Mouse (Mus musculus) gastrocnemius, postnatal 25 days (tissue): ENCODE data around the gene Gm20521. TPM values are rescaled to one million over a fixed set of nuclear protein-coding genes. Genes with fewer than 3 reads are reported as not detected.

Experiments
- DNase-seq: peaks from one replicate; pipeline ENCODE4 v3.0.0; 2022
- long read RNA-seq, 2 experiments: library from polyadenylated mRNA; stranded (forward); transcript quantifications; one replicate each; pipeline ENCODE4 v2.0.0; 2021
- total RNA-seq, 2 experiments: library from RNA; stranded (reverse); gene quantifications; 1 replicate in 1 of 2; 2 replicates in 1 of 2; pipeline ENCODE4 v1.2.3; 2021

Gene Gm20521
- total RNA-seq: 1 to 10 TPM; 1.3 to 2.3 TPM
- long read RNA-seq, experiment 1, partial matches to known transcripts: 4 of 7 reads
- long read RNA-seq, experiment 1, other reads (novel, unspliced or antisense): 3 of 7 reads
- long read RNA-seq, experiment 2, partial matches to known transcripts: 0 of 9 reads
- long read RNA-seq, experiment 2, other reads (novel, unspliced or antisense): 9 of 9 reads

- DNase-seq: peak; percentile 86
Measured at GRCm38 (mm10) chr14:54883154-54884021, at the start of gene Gm20521, which contains the start of gene Bcl2l2. TSS of gene Gm20521 (plus strand) at chr14:54883441. TSS of gene Bcl2l2 (plus strand) at chr14:54883377.

DNA sequence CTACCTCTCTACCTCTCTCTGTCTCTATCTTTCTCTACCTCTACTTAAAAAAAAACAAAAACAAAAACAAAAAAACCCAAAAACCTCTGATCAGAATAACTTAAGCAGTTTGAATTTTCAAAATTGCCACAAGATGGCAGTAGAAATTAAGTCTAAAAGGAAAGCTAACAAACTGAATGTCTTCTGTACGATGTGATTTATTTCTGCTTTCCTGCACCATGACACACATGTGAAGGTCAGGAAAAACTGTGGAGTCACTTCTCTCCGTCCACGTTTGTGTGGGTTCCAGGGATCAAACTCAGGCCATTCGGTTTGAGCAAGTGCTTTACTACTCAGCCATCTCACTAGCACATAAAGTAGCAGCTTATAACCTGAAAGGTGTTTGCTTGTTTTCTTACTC is 39.8 kb upstream of the Gm20521 start:
- no peak for DNase-seq

DNA sequence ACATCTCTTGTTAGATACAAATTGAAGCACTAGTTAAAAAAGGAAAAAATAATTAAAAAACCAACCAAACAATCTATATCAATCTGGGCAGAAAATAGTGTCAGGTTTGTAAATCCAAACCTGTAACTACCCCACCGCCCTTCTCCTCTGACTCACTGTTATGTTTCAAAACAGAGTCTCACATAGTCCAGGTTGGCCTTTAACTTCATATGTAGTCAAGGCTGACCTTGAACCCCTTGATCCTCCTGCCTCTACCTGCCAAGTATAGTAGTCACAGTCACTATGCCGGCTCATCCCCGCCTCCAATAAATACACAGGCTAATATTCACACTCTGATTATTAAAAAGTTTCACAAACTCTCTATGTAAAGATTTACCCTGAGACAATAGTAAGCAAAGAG is 27.5 kb upstream of the Gm20521 start:
- no peak for DNase-seq

DNA sequence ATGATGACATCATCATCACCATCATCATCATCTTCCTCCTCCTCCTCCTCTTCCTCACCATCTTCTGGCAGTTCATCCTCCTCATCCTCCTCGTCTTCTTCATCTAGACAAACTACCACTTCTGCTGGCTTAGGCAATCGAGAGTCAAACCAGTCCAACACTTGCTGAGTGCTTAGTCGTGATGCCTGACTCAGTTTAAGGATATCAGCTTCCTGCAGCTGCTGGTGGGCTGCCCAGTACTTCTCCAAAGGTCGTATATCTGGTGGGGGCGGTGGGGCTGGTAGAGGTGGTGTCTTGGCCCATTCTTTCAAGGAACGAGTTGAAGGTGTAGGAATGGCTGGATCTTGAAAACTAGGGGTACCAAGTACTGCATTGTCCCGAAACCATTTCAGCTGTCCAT is 26.5 kb upstream of the Gm20521 start:
- DNase-seq: no peak

DNA sequence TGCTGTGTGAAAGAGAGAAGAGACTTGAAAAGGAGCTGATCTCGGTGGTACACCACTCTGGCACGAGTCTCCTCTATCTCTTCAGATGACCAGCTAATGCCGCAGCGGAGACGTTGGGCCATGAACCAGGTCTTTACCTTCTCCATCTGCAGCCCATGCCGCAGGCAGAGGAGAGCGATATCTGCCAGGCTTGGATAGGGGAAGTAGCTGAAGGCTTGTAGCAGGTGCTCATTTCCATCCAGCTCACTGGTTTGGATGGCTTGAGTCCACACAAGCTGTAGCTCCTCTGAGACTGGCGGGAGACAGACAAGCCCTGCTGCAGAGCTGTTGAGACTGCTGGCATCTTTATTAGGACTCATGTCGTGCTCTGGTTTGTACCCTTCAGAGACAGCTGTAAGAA is 25.4 kb upstream of the Gm20521 start:
- no peak for DNase-seq

DNA sequence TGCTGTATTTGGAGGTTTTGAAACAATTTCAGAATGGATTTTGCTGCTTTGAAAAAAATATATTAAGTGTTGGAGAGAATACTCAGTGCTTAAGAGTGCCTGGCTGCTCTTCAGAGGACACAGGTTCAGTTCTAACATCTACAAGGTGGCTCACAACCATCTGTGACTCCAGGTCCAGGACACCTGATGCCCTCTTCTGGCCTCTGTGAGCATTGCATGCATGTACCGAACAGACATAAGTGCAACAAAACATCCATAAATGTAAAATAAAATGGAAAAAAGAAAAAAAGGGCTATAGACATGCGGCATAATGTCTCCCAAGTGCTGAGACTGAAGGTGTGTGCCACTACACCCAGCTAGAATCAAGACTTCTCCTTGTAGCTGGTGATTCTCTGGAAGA is 22.7 kb upstream of the Gm20521 start:
- DNase-seq: no peak

- peak; percentile 90 for DNase-seq
Measured at GRCm38 (mm10) chr14:54863501-54864312, 19.5 kb upstream of the Gm20521 start.

DNA sequence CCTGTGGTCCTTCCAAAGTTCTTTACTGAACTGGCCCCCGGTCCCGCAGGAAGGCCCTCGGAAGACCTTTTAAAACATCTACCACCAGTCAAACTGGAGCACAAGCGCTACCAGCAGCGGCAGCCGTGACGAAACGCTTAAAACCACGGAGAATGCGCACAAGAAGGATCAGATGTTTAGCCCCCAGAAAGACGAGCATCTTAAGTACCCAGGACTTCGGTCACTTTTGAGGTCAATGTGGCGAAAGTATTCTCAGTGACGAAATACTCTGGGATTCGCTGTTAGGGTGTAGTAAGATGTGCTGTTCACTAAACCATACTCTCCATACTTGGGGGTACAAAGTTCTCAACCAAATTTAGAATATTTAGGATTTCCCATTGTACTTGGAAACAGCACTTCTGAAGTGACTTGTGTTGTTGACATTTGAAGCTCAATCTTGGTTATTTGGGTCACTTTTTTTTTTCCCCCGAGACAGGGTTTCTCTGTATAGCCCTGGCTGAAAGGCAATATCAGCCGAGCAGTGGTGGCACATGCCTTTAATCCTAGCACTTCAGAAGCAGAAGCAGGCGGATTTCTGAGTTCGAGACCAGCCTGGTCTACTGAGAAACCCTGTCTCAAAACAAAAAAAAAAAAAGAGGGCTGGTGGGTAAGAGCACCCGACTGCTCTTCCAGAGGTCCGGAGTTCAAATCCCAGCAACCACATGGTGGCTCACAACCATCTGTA is 18.8 kb upstream of the Gm20521 start:
- no peak for DNase-seq

- no peak for DNase-seq
Measured at GRCm38 (mm10) chr14:54865626-54866025, 17.6 kb upstream of the Gm20521 start.

DNA sequence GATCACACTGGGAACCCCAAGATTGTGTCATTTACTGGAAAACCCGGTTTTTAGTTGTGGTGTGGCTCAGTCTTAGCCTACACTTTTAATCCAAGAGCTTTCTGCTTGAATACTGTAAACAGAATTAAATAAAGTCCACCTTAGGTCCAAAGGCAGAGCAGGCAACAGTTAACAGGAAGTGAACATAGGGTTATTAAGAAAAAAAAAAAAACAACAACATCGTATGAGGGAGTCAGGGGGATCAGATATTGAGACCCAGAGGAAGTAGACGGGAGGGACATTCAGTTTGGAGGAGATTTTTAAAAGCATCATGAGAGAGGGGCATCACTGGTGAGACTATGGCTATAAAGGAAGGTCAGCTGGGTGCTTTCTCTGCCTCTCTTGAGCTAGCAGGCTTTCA is 17.0 kb upstream of the Gm20521 start:
- no peak for DNase-seq

GRCm38 (mm10) chr14:54866936-54867335 is 16.3 kb upstream of the Gm20521 start:
- no peak for DNase-seq

GRCm38 (mm10) chr14:54868026-54868425 is 15.2 kb upstream of the Gm20521 start:
- no peak for DNase-seq

DNA sequence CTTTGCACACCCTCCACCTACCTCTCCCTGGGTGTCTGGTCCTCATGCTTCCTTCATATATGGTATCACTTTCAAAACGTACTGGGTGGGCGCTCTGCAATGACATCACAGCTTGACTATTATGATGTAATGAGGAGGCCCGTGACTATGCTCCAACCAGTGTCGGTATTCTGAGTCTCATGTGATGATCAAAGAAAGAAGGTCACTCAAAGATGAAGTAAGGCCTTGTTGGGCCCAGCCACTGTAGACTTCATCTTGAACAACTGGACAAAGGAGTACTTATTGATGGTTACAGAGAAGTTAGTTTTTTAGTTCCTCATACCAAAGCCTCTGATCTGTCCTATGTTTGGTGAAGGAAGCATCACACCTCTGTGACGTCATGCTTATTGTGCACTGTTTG is 12.4 kb upstream of the Gm20521 start, which contains the start of gene Homez:
Homez (minus strand) TSS at position 101 of the 400 bp plus-strand sequence.
- DNase-seq: no peak

- no peak for DNase-seq
Measured at GRCm38 (mm10) chr14:54874165-54874564, 9.1 kb upstream of the Gm20521 start.

DNA sequence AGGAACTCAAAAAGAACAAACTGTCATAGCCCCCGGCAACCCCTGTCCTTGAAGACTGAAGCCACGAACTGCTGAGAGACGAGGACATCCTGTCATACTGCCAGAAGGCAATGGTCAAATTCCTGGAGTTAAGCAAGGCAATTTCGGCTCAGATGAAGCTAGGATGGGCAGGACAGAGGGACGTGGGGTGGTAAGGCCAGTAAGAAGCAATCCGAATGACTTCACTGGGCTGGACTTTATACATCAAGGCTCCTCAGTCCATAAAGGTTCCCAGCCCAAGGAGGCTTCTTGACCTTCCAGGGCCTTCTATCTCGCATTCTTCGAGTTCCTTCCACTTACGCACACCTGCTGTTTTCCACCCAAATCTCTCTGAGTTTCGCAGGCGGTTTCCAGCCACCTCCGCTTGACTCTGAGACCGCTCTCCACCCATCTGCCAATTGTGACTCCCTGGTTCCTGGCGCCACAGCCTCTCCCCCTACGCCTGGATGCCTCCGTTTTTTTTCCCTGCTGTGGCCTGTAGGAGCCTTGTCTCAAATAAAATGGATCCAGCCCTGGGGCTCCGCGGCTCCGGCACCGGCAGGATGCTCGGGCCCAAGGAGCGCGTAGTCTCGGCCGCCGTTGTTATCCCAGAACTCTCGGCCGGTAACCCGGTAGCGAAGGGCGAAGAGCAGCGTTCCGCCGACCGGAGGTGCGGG is 7.2 kb upstream of the Gm20521 start:
- DNase-seq: no peak

GRCm38 (mm10) chr14:54876539-54877047 is 6.6 kb upstream of the Gm20521 start:
- DNase-seq: peak; percentile 91

GRCm38 (mm10) chr14:54877048-54877715 is 6.1 kb upstream of the Gm20521 start, which contains the start of gene Ppp1r3e:
TSS of gene Ppp1r3e (minus strand) at chr14:54877550.
- DNase-seq: peak; percentile 74

GRCm38 (mm10) chr14:54884022-54884712 is 926 bp downstream of the Gm20521 start:
- no peak for DNase-seq

DNA sequence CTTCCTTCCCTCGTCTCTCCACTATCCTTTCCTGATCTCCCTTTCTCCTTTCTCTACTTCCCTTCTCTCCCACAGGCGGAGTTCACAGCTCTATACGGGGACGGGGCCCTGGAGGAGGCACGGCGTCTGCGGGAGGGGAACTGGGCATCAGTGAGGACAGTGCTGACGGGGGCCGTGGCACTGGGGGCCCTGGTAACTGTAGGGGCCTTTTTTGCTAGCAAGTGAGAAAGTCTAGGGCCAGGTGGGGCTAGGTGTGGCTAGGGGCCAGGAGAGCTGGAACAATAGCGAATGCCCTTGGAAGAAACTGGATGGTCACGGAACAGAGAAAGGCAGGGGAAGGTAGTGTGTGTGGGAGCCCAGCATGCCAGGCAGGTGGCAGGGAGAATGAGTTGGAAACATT is 2.1 kb downstream of the Gm20521 start:
- no peak for DNase-seq

DNA sequence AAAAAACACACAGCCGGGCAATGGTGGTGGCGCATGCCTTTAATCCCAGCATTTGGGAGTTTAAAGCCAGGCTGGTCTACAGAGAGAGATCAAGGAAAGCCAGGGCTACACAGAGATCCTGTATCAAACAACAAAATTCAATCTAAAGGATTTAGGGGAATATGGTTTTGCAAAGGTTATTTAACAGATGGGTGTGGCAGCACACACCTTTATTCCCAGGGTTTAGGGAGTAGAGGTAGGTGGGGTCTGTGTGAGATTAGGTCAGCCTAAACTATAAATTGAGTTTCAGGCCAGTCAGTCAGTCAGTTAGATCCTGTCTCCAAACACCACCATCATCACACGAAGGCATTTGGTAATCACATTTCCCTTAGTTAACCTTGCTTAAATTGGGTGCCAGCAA is 9.0 kb downstream of the Gm20521 start, which contains the start of gene Pabpn1:
Pabpn1 (plus strand) TSS at position 301 of the 400 bp plus-strand sequence.
- DNase-seq: no peak
